Mouse (Mus musculus) bone marrow macrophage, adult 2 months (primary cell): ENCODE results near the gene Tekt5.

Experiments
- CTCF ChIP-seq: IDR thresholded peaks from 2 replicates; pipeline ENCODE4 v1.5.1; 2012; ENCODE audit warnings: low read depth, mild to moderate bottlenecking, low read length, moderate library complexity
- POLR2A ChIP-seq: IDR thresholded peaks from 2 replicates; pipeline ENCODE4 v1.6.1; 2012; ENCODE audit warnings: mild to moderate bottlenecking, low read depth, low read length, borderline replicate concordance

DNA sequence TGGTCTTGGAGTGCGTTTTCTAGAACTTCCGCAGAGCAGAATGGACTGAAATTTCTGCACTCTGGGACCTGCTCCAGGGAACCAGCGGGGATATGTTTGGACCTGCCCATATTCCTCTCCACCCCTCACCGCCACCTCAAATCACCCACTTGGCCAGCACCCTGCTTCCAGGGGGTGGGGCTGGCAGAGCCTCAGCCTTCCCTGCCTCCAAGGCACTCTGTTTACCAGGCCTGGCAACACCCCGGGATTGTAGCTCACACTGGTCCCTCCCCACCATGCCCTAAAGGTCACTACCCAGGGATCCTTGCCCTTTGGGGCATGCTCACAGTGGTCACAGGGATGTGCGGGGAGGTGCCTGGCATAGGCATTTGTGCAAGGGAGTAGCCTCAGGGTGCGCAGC, 47.7 kb downstream of the Tekt5 start:
- TF ChIP-seq CTCF (no peak), POLR2A (no peak)
